Mouse (Mus musculus) layer of hippocampus, postnatal 25 days (tissue): ENCODE data around the gene Cdkl3. TPM values are rescaled to one million over a fixed set of nuclear protein-coding genes. Genes with fewer than 3 reads are reported as not detected.
"Not testable (repeated sequence)": the region's sequence is repeated elsewhere in the genome, so short reads cannot be mapped to it uniquely, and the experiment has no call there.

Source experiments
- DNase-seq, 2 experiments: peaks; one replicate each; pipeline ENCODE4 v3.0.0; 2022; ENCODE audit warnings: mixed read lengths in 2 of 2, low spot score in 1 of 2; ENCODE audit errors: extremely low spot score in 1 of 2
- microRNA-seq, 2 experiments: library from miRNA; unstranded; fragments of <30 nt; microRNA quantifications; one replicate each; pipeline ENCODE4 v1.2.0; 2021
- total RNA-seq, 2 experiments: library from RNA; stranded (reverse); gene quantifications; 2 replicates each; pipeline ENCODE4 v1.2.3; 2021

Cdkl3 gene
- total RNA-seq, 2 experiments from 2014 or later = 14.2 to 17.3 TPM

DNA sequence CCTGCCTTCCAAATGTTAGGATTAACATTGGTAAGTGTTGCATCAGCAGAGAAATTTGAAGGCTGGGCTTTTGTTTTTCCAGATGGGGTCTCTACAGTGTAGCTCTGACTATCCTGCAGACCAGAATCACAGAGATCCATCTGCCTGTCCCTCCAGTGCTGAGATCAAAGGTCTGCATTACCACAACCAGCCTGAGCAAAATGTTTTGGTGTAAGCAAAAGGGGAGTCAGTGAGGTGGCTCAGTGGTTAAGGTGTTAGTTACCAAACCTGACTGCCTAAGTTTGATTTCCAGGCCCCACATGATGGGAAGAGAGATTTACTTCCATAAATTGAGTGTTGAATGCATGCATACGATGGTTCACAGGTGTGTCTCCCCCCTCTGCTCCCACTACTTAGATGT, 105.4 kb downstream of the Cdkl3 start:
- DNase-seq = no peak

DNA sequence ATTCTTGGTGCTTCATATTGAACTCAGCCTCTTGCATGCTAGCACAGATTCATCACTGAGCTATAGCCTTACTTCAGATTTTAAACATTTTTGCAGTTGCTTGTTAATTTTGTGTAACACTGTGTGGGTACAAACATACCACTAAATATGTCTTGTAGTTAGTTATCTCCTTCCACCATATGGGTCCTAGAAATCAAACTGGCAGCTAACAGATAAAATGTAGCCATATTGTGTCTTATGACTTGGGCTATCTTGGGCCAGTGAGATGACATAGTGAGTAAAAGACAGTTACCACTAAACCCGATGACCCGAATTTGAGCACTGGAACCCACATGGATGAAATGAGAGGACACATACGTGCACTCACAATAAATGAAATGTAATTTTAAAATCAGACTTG, 111.5 kb downstream of the Cdkl3 start:
- no peak for DNase-seq

DNA sequence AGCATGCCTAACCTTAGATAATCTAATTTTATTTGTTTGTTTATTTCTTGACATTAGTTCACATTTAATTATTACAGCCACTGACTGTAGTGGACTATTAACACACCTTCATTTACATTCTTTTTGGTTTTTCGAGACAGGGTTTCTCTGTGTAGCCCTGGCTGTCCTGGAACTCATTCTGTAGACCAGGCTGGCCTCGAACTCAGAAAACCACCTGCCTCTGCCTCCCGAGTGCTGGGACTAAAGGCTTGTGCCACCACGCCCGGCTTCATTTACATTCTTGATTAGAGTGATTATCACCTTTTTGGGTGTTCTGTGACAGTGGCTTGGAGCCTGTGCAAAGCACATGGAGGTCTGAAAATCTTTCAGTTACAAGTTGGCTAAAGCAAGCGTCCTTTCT, 112.1 kb downstream of the Cdkl3 start:
- not testable (repeated sequence) for DNase-seq

DNA sequence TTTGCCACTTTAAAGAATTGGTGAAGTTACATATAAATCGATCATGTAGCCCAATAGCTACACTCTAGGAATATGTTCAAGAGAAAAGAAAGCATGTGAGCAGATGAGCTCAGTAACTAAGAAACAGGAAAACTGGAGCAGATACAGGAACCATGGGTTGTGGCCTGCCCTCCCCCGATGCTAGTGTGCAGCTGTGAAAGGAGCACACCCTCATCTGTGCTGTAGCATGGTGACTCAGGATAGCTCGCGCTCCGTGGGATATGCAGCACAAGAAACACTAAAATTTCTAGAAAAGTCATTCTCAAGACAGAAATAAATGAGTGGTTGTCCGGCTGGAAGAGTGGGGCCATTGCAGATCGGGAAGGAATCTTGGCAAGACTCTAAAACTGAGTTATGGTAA, 113.1 kb downstream of the Cdkl3 start:
- no peak for DNase-seq

DNA sequence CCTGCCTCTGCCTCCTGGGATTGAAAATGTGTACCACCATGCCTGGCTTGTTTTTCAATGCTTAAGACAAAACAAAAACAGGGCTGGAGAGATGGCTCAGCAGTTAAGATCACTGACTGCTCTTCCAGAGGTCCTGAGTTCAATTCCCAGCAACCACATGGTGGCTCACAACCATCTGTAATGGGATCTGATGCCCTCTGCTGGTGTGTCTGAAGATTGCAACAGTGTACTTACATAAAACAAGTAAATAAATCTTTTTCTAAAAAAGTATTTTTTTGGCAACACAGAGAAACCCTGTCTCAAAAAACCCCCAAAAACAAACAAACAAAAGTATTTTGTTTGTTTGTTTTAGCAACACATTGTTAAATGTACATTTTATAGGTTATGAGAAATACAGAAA, 116.4 kb downstream of the Cdkl3 start:
- DNase-seq = not testable (repeated sequence)

DNA sequence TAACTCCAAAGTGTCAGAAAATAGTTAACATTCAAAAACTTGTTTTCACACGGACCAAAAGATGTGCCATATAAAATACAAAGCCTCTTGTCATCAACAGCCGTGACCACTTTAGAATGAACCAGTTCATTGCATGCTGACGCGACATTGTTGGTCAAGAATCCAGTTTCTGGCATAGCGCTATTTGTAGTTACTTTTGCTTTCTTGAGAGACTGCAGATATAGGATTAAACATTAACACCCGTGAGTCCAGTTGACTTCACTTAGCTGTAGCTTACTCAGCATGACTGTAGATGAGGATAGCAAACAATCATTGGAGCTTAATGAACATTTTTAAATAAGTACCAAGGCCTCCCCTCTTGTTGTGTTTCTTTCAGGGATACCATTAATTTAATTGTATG, 118.0 kb downstream of the Cdkl3 start:
- DNase-seq = no peak

DNA sequence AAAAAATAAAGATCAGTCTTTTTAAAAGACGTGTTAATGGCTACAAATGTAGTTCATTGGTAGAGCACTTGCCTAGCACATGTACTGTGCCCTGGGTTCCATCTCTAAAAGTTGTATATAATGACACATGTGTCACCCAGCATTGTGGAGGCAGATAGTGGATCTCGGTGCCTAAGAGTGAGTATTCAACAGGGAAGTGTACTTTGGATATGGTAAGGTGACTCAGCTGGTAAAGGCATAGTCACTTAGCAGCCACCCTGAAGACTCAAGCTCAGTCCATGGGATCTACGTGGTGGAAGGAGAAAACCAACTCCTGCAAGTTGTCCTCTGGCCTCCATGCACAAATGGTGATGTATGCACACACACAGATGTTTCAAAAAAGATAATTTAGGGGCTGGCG, 120.4 kb downstream of the Cdkl3 start:
- no peak for DNase-seq

DNA sequence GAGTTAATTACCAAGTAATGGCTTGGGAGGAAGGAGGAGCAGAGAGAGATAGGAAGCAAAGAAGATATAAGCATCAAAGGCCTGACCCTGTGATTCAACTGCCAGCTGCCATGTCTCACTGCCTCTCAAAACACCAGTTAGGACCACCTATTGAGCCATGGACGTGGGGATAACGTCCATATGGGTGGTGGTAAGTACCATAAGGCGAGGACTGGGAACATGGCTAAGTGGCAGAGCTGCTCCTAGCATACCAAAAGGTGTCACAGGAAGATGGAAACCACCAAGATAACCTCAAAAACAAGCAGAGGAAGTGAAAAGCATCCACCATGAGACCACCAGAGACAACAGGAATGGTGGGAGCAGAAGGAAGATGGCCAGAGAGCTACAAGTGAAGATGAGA, 123.1 kb downstream of the Cdkl3 start:
- DNase-seq = no peak

DNA sequence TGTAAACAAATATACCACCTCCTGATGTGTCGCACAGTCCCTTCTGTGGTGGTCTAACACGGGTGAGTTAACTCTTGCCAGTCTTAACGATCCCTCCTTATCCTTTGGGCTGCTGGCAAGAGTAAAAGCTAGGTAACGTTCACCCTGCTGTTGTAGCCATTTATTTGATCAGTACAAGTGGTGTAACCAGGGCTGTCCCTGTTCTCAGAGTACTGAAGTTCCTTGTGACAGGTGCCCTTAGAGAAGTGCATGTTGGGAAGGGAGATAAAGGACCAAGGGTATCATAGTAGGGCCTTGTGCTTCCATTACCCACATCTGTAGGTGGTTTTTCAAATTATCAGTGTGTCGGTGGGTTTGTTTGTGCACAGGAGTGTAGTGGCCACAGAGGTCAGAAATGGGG, 123.7 kb downstream of the Cdkl3 start:
- no peak for DNase-seq

DNA sequence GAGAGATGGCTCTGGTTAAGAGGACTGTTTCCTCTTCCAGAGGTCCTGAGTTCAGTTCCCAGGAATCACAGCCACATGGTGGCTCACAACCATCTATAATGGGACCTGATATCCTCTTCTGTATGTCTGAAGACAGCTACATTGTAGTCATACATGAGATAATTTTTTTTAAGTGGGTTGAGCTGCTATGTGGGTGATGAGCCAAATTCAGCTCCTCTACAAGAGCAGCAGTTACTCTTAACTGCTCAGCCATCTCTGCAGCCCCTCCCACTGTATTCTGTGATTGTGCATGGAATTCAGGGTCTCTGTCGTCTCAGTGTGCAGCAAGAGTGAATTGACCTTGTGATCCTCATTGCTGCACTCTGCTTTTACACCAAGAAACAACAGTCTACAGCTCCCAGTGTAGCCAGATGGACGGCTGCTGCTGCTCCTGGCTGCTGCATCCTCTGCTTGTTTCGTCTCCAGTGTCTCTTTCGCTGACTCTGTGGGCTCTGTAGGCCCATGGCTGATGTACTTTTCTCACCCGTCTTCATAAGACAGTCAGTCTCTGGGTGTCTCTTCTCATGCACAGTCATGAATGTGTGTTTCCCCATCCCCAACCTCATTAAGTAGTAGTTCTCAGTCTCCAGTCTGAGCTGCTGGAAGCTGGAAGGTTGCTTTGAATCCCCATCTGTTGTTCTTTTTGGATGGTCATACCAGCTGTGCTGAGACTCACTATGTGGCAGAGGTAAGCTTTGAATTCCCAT, 124.5 kb downstream of the Cdkl3 start:
- DNase-seq = no peak

DNA sequence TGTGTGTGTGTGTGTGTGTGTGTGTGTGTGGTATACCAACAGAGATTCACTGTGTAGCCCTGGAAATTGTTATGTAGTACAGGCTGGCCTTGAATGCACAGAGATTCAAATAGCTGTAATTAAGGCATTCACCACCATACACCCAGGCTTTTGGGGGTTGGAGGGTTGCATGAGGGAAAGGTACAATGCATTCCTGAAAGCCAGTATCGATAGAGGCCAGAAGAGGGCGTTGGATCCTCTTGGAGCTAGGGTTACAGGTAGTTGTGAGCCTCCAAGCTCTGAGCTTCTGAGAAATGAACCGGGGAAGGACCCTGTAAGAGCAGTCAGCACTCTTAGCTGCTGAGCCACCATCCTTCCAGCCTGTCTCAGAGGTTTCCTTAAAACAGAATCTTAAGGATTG, 125.2 kb downstream of the Cdkl3 start:
- no peak for DNase-seq

DNA sequence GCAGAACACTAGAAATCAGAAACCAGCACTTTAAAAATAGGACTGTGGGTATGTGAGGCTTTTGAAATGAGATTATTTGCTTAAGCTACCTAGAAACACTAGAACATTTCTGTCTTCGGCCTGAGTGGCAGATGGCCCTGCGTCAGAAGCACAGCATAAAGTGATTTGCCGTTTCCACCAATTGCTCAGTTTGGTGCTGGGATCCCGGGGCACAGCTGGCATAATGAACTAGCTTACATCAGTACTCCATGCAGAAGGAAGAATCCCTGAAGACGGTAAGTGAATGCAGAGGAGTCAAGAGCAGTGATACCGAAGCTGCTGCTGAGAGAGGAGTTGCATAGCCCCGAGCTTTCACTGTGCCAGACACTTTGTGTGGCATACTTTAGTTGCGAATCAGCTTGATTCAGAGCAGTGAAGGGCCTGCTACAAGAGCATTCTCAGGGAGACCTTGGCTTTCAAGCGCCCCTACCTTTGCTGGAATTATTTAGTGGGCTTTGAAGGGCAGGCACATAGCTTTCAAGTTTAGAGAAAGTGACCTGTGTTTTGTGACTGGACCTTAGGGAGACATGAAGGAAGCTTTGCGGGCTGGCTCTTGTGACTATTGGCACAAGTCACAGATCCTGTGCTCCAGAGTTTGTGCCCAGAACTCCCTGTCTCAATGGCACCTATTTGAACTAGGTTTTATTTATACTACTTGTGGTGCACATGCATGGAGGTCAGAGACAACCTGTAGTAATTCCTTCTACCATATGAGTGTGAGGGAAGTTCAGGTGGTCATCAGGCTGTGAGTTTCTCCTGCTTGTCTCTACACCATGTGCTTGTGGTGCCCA, 125.8 kb downstream of the Cdkl3 start:
- peak; percentile 30 to 31 for DNase-seq

DNA sequence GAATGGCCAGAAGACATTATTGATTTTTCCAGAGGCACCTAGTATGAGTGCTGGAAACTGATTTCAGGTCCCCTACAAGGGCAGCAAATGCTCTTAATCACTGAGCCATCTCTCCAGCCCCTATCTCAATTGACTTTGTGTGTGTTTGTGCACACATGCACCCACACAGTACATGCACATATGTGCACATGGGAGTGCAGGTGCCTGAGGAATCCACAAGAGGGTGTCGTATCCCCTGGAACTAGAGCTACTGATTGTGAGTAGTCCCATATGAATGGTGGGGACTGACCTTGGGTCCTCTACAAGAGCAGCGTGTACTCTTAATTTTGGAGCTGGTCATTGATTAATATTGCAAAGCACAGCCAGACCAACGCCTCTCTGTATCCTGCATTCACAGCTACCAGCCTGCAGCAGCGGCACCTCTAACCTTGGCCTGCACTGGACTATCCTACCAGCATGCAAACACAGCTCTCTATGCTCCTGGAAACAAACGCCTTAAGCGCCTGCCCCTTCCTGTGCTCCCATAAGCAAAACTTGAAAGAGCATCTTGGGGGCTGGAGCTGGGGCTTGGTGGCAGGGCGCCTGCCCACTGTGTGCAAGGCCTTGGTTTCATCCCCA, 126.5 kb downstream of the Cdkl3 start:
- DNase-seq = no peak

Small RNA genes within 50 kb of the gene (microRNA-seq; reads per million reads assigned to microRNA genes)
- gene Gm24157 = 0 reads per million in 2 experiments
- gene Mir3061 = 19.7 to 21.3 reads per million in 2 experiments

Other genes starting within 250 kb of the Cdkl3 start
- 10 to 100 TPM; 15.3 to 22.0 TPM for gene Sec24a, start 240.6 kb upstream of the Cdkl3 start, total RNA-seq
- gene Sar1b, start 240.5 kb upstream of the Cdkl3 start, total RNA-seq = 10 to 100 TPM; 68.7 to 72.7 TPM
- gene Jade2, start 146.6 kb upstream of the Cdkl3 start, total RNA-seq = 10 to 100 TPM; 28.4 to 29.7 TPM
- 10 to 100 TPM; 32.7 to 35.0 TPM for gene Cdkn2aipnl, start 36.6 kb upstream of the Cdkl3 start, total RNA-seq
- 100 to 1,000 TPM; 187 to 191 TPM for gene Ube2b, start 3.5 kb upstream of the Cdkl3 start, total RNA-seq
- 100 to 1,000 TPM; 115 to 119 TPM for gene Ppp2ca, start 94.5 kb downstream of the Cdkl3 start, total RNA-seq
- not detected for gene Olfr1373, start 141.3 kb downstream of the Cdkl3 start, total RNA-seq
- gene Olfr1371, start 209.8 kb downstream of the Cdkl3 start, total RNA-seq = not detected
- gene Skp1a, start 227.8 kb downstream of the Cdkl3 start, total RNA-seq = 100 to 1,000 TPM; 448 to 507 TPM